Mouse (Mus musculus): ENCODE measurements around the gene Hpn. TPM values are rescaled to one million over a fixed set of nuclear protein-coding genes. Genes with fewer than 3 reads are reported as not detected.

The Hpn gene
- total RNA-seq, 2 experiments from 2014 or later = 14.0 to 15.9 TPM

DNA sequence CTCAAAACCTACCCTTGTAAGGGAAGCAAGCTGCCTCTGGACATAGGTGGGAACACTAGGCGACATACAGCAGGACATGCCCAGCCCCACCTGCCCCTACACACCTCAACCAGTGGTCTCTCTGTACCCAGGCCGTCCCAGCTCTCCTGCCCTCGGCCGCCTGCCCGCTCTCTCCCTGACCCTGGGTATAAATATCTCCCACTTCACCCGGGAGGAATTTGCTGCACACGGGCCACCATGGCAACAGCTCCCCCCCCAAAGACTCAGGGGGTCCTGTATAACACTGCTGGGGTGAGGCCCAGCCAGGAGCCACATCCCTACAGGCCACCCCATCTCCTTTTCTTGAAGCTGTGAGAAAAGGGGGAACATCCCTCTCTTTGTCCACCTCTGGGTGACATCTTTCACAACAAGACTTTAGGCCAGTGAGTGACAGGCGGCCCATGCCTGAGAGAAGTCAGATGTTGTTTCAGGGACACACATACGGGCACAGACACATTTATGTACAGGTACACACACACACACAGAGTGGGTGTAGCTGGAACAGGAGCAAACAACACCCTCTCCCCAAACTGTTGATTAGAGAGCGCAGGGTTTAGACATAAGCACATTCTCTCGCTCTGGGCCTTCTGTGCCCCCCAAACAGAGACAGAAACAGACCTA is 60.3 kb downstream of the Hpn start:
- TF ChIP-seq CTCF (IDR thresholded peaks at IDR 0.05) = no peak
- peak overlapping the region; percentile 75 for H3K4me3 ChIP-seq
- intact Hi-C loops (cut with DNase I) = loop anchor here (5.0 to 10.0 kb wide), 3 partner anchors 97 to 118 kb away; partner anchors contain the start of genes Gramd1a and Usf2
- peak overlapping the region; percentile 99 for H3K27ac ChIP-seq
- peak; percentile 90 for DNase-seq

DNA sequence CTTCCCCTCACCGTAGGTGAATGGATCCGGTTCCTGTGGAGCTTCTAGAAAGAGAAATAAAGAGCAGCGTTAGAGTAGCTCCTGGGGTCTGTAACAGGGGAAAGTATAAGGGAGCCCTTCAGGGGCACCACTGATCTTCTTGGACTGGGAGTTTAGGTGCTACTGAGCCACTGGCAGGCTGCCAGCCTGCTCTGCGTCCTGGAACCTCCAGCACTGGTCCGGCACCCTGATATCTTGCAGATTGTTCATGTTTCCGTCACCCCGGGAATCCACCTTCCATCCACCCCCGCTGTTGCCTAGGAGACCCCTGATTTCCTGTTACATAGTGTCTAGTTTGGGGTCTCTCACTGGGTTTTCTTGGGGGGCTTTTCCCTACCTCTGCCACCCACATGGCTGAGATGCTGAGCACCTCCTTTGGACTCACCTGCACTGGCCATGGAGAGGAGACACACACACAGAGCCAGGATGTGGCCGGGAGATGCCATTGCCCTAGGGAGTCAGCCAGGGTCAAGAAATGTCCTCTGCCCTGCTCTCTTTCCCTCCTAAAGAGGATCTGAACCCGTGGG is 61.1 kb downstream of the Hpn start:
- intact Hi-C loops (cut with DNase I) = loop anchor here (5.0 to 10.0 kb wide), 2 partner anchors 97 to 101 kb away; partner anchors contain the start of genes Gramd1a and Usf2
- TF ChIP-seq CTCF (IDR thresholded peaks at IDR 0.05) = no peak
- peak overlapping the region; percentile 75 for H3K4me3 ChIP-seq
- peak; percentile 59 for DNase-seq
- H3K27ac ChIP-seq = peak overlapping the region; percentile 99

DNA sequence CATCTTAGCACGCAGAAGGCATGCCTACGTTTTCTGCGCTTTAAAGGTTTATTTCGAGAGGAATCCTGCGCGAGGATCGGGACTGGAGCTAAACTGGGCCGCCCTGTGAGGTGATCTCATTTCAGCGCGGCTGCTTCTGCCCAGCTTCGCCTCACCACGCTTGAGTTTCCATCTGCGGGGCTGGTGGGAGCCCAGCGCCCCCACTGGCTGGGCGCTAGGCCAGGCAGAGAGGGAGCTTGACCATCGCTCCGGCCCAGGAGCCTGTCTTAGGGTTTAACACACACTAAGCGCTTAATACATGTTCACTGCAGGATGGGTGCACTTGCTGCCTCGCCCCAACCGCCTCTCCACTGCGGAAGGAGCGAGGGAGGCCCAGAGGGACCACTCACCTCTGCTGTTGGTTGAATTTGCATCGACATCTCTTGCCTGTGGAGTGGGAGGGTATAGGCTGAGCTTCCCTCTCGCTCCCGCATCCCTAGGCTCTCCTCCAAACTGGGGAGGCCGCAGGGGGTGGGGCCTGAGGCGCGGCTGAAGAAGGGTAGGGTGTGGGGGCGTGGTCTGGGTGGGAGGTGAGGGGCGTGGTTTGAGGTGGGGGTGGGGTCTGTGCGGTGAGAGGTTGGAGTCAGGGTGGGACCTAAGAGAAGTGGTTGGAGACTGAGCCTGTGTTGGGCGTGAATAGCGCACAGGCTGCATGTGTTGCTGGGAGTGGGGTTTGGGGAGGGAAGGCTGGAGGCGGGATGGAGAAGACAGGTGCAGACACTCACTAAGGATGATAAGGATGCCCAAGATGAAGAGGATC is 62.3 kb downstream of the Hpn start:
- no peak for TF ChIP-seq CTCF (IDR thresholded peaks at IDR 0.05)
- intact Hi-C loops (cut with DNase I) = loop anchor here (5.0 to 10.0 kb wide), 2 partner anchors 96 to 102 kb away; partner anchors contain the start of genes Gramd1a and Usf2
- DNase-seq = peak; percentile 72
- H3K4me3 ChIP-seq = peak overlapping the region; percentile 75
- peak overlapping the region; percentile 99 for H3K27ac ChIP-seq

DNA sequence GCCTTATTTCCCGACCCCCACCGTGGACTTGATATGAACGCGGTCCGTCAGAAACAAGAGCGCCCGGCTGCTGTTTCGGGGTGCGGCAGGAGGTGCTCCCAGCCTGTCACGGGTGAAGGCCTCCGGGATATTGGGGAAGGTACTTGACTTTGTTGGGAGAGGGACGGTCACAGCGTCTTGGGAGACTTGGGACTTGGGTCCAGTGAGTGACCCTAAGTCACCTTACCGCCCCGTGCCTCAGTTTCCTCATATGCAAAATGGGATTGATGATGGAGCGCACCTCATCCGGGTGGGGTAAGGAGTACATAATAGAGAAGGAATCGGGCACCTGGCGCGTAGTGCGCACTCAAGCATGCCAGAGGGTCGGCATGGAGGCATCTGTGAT is 62.8 kb downstream of the Hpn start:
- TF ChIP-seq CTCF (IDR thresholded peaks at IDR 0.05) = no peak
- intact Hi-C loops (cut with DNase I) = loop anchor here (5.0 to 10.0 kb wide), 2 partner anchors 95 to 103 kb away; partner anchors contain the start of genes Gramd1a and Usf2
- H3K27ac ChIP-seq = peak overlapping the region; percentile 66
- DNase-seq = no peak
- peak overlapping the region; percentile 75 for H3K4me3 ChIP-seq

DNA sequence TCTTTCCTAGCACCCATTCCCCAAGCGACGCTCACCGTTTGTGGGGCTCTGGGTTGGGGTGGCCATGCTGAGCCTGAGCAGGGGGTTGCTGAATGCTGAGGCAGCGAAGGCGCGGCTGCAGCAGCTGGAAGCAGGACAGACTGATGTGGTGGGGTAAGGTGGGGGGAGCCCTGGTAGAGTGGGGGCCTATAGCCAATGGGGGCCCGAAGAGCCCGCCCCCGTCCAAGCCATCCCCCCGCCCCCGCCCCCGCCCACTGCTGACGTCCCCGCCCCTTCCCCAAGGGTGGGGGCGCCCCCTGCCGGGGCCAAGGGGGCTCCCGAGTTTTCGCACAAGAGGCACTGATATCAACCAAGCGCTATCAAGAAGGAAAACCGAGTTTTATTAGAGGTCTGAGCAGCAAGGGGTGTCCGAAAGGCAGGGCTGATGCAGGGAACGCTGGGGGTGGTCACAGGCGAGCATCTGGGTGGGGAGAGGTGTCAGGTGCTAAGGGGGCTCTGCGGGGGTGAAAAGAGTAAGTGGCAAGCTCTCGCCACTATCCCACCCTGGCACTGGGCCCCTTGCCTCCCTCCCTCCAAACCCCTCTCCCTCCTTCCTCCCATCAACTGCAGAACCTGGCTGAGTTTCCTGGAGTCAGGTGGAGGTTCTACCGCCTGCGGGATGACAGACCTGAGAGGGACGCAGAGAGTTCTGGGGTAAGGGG is 63.6 kb downstream of the Hpn start, which contains the start of gene Fxyd7:
TSS of gene Fxyd7 (minus strand) at position 147 of the 701 bp plus-strand sequence.
- peak; percentile 14; the same call in 1 of the 2 replicates for TF ChIP-seq CTCF (IDR thresholded peaks at IDR 0.05)
- intact Hi-C loops (cut with DNase I) = loop anchor here (5.0 to 10.0 kb wide), 2 partner anchors 94 to 103 kb away; partner anchors contain the start of genes Gramd1a and Usf2
- Histone ChIP-seq H3K4me3 (peak within 1 kb of the TSS; percentile 75), H3K27ac (peak within 1 kb of the TSS; percentile 66)
- no peak for DNase-seq

DNA sequence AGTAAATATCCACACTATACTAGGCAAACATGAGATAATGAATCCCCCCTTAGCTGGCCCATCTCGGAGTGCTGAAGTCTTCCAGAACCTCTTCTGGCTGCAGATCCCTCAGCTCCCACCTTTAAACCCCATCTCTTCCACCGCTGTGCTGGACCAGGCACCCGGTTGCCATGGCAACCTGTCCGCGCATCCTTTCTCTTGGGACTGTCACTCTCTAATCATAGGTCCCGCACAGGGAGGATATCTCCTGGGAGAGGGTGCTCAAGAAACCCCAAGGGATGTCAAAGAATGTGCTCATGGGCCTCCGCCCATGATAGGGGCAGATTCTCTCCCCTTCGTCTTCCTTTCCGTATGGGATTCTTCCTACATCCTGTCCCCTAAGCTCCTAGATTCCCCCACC is 64.2 kb downstream of the Hpn start:
- Histone ChIP-seq H3K4me3 (0 out of 2 replicates have a peak overlapping the region, but pooled peaks have one; percentile 11), H3K27ac (no peak overlapping the region)
- no peak for TF ChIP-seq CTCF (IDR thresholded peaks at IDR 0.05)
- DNase-seq = no peak
- intact Hi-C loops (cut with DNase I) = loop anchor here (5.0 to 10.0 kb wide), 2 partner anchors 94 to 104 kb away; partner anchors contain the start of genes Gramd1a and Usf2

DNA sequence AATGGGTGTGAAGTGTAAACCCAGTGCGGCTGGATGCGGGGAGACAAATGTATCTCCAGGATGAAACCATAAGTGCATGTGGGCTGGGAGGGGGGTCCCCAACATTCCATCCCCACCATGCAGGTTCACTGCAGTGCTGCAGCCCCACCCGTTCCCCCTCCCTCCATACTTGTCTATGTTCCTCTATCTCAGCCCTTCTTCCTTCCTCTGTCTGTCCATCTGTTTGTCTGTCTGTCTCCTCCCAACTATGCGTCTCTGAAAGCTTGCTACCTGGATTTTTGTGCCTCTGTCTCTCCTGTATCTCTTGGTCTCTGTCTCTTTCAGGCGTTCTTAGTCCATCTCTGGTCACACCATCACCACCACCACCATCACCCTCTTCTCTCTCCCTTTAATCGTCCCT is 64.6 kb downstream of the Hpn start:
- no peak for DNase-seq
- Histone ChIP-seq H3K27ac (no peak overlapping the region), H3K4me3 (no peak overlapping the region)
- no peak for TF ChIP-seq CTCF (IDR thresholded peaks at IDR 0.05)
- intact Hi-C loops (cut with DNase I) = loop anchor here (5.0 to 10.0 kb wide), 2 partner anchors 93 to 104 kb away; partner anchors contain the start of genes Gramd1a and Usf2

DNA sequence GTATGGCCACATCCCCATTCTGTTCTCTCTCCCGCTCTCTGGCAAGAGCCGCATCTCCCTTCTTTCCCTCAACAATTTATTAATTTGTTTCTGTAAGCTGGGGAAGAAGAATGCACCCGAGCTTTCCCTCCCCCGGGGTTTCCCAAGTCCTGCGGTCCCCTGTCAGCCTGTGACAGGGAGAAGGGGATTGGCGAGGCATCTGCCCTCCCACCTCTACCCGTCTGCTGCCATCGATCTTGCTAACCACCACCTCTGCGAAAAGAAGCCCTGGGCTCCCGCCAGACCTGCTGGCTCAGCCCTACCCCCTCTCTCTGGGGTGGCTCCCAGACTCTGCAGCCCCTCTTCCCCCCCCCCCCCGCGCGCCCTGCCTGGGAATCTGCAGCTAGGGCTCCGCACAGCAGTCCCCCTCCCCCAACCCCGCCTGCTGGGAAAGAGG is 65.2 kb downstream of the Hpn start:
- no peak for TF ChIP-seq CTCF (IDR thresholded peaks at IDR 0.05)
- intact Hi-C loops (cut with DNase I) = loop anchor here (5.0 to 10.0 kb wide), 2 partner anchors 93 to 105 kb away; partner anchors contain the start of genes Gramd1a and Usf2
- H3K4me3 ChIP-seq = no peak overlapping the region

DNA sequence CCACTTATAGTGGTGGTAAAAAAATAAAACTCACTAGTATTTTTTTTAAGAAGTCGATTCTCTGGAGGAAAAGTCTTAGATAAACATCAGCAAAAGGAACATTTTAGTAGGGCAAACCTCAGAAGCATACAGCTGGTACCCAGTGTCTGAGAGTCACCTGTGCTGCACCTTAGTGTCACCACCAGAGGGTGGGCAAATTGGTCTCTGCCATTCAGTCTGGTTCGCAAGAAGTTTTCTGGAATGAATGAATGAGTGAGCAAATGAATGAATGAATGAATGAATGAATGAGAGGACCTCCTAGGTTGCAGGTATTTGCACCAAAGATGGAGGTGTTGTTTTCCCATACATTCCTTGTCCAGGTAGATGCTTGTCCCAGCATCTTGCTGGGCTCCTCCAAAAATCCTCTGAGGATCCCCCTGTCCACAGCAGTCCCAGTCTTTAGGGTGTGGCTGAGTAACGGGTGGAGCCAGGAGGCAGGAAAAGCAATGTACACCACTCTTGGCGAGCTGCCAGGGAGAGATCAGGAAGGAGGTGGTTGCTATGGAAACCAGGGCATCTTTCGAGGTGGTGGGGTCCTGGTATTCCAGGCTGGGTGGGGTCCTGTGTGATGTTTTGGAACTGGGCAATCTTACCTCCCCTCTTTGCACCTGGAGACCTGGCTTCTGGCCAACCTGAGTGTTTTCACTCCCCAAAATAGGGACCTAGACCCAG is 65.8 kb downstream of the Hpn start:
- Histone ChIP-seq H3K27ac (no peak overlapping the region), H3K4me3 (no peak overlapping the region)
- intact Hi-C loops (cut with DNase I) = no loop called here
- DNase-seq = peak; percentile 44
- TF ChIP-seq CTCF (IDR thresholded peaks at IDR 0.05) = no peak

More for the DNA sequence above, 65.2 kb downstream of the Hpn start:
- H3K27ac ChIP-seq = no peak overlapping the region
- DNase-seq = peak; percentile 38

Other genes with a start within 250 kb of the Hpn start
- gene Cd22, start 234.9 kb downstream of the Hpn start, total RNA-seq (2021) = under 1 TPM in 1 of 2 experiments, not detected in 1; 0.31 TPM
- under 1 TPM; 0.22 to 0.71 TPM for gene Mag, start 200.4 kb downstream of the Hpn start, total RNA-seq (2021)
- gene Hamp2, start 190.6 kb downstream of the Hpn start, total RNA-seq (2021) = not detected
- not detected for gene Hamp, start 171.3 kb downstream of the Hpn start, total RNA-seq (2021)
- 100 to 1,000 TPM in 1 of 2 experiments, 10 to 100 TPM in 1; 85.9 to 102 TPM for gene Usf2, start 158.5 kb downstream of the Hpn start, total RNA-seq (2021)
- gene Lsr, start 141.8 kb downstream of the Hpn start, total RNA-seq (2021) = under 1 TPM; 0.31 to 0.41 TPM
- not detected for gene Fam187b, start 141.5 kb downstream of the Hpn start, total RNA-seq (2021)
- 10 to 100 TPM in 1 of 2 experiments, 1 to 10 TPM in 1; 8.3 to 13.8 TPM for gene Fxyd5, start 72.8 kb downstream of the Hpn start, total RNA-seq (2021)
- gene Fxyd7, start 63.8 kb downstream of the Hpn start, total RNA-seq (2021) = 1 to 10 TPM; 1.4 to 1.6 TPM
- gene Fxyd1, start 58.1 kb downstream of the Hpn start, total RNA-seq (2021) = 1,000 to 10,000 TPM in 1 of 2 experiments, 100 to 1,000 TPM in 1; 944 to 1,010 TPM
- 1 to 10 TPM; 2.4 to 3.3 TPM for gene Lgi4, start 55.9 kb downstream of the Hpn start, total RNA-seq (2021)
- 1 to 10 TPM; 1.2 to 1.4 TPM for gene Fxyd3, start 38.6 kb downstream of the Hpn start, total RNA-seq (2021)
- gene Scn1b, start 11.7 kb upstream of the Hpn start, total RNA-seq (2021) = 100 to 1,000 TPM; 748 to 815 TPM
- 10 to 100 TPM; 47.2 to 61.7 TPM for gene Gramd1a, start 40.6 kb upstream of the Hpn start, total RNA-seq (2021)
- gene Scgb2b2, start 175.2 kb upstream of the Hpn start, total RNA-seq (2021) = not detected
- not detected for gene Scgb1b2, start 176.5 kb upstream of the Hpn start, total RNA-seq (2021)
- gene Scgb2b3, start 246.8 kb upstream of the Hpn start, total RNA-seq (2021) = not detected